Mouse (Mus musculus) hematopoietic stem cell, adult 5-6 weeks (primary cell): ENCODE measurements around the gene Ints6l. TPM values are rescaled to one million over a fixed set of nuclear protein-coding genes. Genes with fewer than 3 reads are reported as not detected.

Source experiments
- ATAC-seq, 2 experiments: fragments of 125-278 bp in 1 of 2; replicated peaks in 1 of 2; 2 replicates each; pipeline ENCODE4 v1.8.0; 2016 to 2017; ENCODE audit warnings: inconsistent platforms in 2 of 2, mild to moderate bottlenecking in 2 of 2, moderate number of reproducible peaks in 2 of 2, low read depth in 1 of 2, moderate TSS enrichment in 1 of 2; ENCODE audit not compliant: low FRiP score in 2 of 2, poor library complexity in 2 of 2, severe bottlenecking in 2 of 2, insufficient read depth in 1 of 2, low TSS enrichment in 1 of 2
- total RNA-seq: library from RNA; stranded (forward); fragments of 172-1452, 232-1000 nt; gene quantifications from 2 replicates; pipeline ENCODE4 v1.2.3, GENCODE M21; 2017

The Ints6l gene
- total RNA-seq = 97.6 and 109 TPM in 2 replicates

- ATAC-seq = peak; percentile 83 to 85
Observed at GRCm38 (mm10) chrX:56454671-56455371, at the start of gene Ints6l. Ints6l (plus strand) TSS chrX:56454857.

- ATAC-seq = peak in 1 of 2 experiments; percentile 25; a peak in 1 of 4 replicates
Observed at GRCm38 (mm10) chrX:56405482-56405881, 49.2 kb upstream of the Ints6l start.

GRCm38 (mm10) chrX:56406128-56406527 lies 48.5 kb upstream of the Ints6l start:
- ATAC-seq = peak in 1 of 2 experiments; percentile 46; a peak in 2 of 4 replicates

- no peak for ATAC-seq
Observed at GRCm38 (mm10) chrX:56416277-56416676, 38.4 kb upstream of the Ints6l start.

- no peak; a peak in 1 of 4 replicates for ATAC-seq
Observed at GRCm38 (mm10) chrX:56417541-56417940, 37.1 kb upstream of the Ints6l start.

- no peak for ATAC-seq
Observed at GRCm38 (mm10) chrX:56430601-56431000, 24.1 kb upstream of the Ints6l start.

- ATAC-seq = no peak
Observed at GRCm38 (mm10) chrX:56435758-56436283, 18.8 kb upstream of the Ints6l start.

- peak in 1 of 2 experiments; percentile 25; a peak in 1 of 4 replicates for ATAC-seq
Observed at GRCm38 (mm10) chrX:56446487-56447428, 7.9 kb upstream of the Ints6l start.

GRCm38 (mm10) chrX:56447524-56448015 lies 7.1 kb upstream of the Ints6l start, which contains the start of gene Gm2174:
Gm2174 (plus strand) TSS chrX:56447965.
- no peak for ATAC-seq

- peak; percentile 89 to 95 for ATAC-seq
Observed at GRCm38 (mm10) chrX:56455372-56456246, 952 bp downstream of the Ints6l start.

GRCm38 (mm10) chrX:56456379-56456778 lies 1.7 kb downstream of the Ints6l start:
- no peak for ATAC-seq

GRCm38 (mm10) chrX:56462020-56462933 lies 7.6 kb downstream of the Ints6l start:
- peak; percentile 32 to 42; a peak in 3 of 4 replicates for ATAC-seq

GRCm38 (mm10) chrX:56464906-56465305 lies 10.2 kb downstream of the Ints6l start:
- ATAC-seq = no peak

- ATAC-seq = no peak; a peak in 1 of 4 replicates
Observed at GRCm38 (mm10) chrX:56467688-56468087, 13.0 kb downstream of the Ints6l start.

GRCm38 (mm10) chrX:56468422-56468821 lies 13.8 kb downstream of the Ints6l start:
- no peak for ATAC-seq

GRCm38 (mm10) chrX:56474035-56474434 lies 19.4 kb downstream of the Ints6l start:
- no peak for ATAC-seq
